Mouse (Mus musculus) Patski (cell line): ENCODE measurements around the gene Rdh1. TPM values are rescaled to one million over a fixed set of nuclear protein-coding genes. Genes with fewer than 3 reads are reported as not detected.

Source experiments
- ATAC-seq: fragments of 100-300 bp; one replicate; pipeline ENCODE4 v1.8.0; 2021
- CTCF ChIA-PET: fragments of 350-600 bp; sonication (Branson Sonifier 250); formaldehyde crosslinking; loops from one replicate; lab custom pipeline; 2022; ENCODE audit warnings: inconsistent platforms; lab: Charles Lee
- POLR2A ChIA-PET: fragments of 350-600 bp; sonication (Branson Sonifier 250); formaldehyde crosslinking; loops from one replicate; lab custom pipeline; 2022; ENCODE audit warnings: antibody characterized with exemption, inconsistent platforms; lab: Charles Lee
- DNase-seq: peaks from one replicate; pipeline ENCODE4 v3.0.0-alpha.2; 2011; ENCODE audit warnings: low read depth, low spot score
- H3K27me3 ChIP-seq: fragments of 371-371 bp; one replicate; pipeline ENCODE4 v1.5.1; 2021
- CTCF ChIP-seq: fragments of 100-300 bp; IDR thresholded peaks from one replicate; pipeline ENCODE4 v1.5.1; 2021
- in situ Hi-C: fragments of 300-500 bp; cut with MboI; formaldehyde crosslinking; loops from 3 replicates; pipeline ENCODE4 v1.11.1; 2018; ENCODE audit warnings: low pct_unique_long_range_greater_than_20kb, mixed read lengths
- polyA plus RNA-seq: library from polyadenylated mRNA; unstranded; gene quantifications from one replicate; pipeline ENCODE4 v1.2.3, GENCODE M21; 2021

The Rdh1 gene
- polyA plus RNA-seq, 1 experiment from 2014 or later = 0.05 TPM

DNA sequence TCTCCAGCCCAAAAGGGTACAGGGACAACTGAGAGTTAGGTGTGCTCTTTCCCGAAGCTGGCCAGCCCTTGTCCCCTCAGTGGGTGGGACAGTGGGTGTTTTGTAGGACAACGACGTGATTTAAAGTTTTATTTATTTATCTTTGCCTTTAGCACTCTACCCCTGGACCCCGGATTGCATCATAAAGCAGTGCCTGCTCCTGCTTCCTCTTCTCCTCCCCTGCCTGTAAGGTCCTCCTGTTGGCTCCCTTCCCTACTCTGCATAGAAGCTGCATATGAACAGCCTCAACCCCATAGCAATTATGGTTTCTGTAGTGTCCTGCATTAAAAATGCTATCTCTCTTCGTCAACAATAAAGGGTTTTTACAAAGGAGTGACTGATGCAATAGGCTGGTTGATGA is 28.1 kb upstream of the Rdh1 start:
- ChIA-PET POLR2A (no interaction called here), CTCF (no interaction called here)
- no peak for DNase-seq
- ATAC-seq = no peak
- TF ChIP-seq CTCF = no peak
- peaks cover 21% of the 10 kb centered on the region for H3K27me3 ChIP-seq
- in situ Hi-C loops = loop anchor here (10.0 kb wide), 1 partner anchor 273 kb away; the partner anchor contains the start of gene Hsd17b6

DNA sequence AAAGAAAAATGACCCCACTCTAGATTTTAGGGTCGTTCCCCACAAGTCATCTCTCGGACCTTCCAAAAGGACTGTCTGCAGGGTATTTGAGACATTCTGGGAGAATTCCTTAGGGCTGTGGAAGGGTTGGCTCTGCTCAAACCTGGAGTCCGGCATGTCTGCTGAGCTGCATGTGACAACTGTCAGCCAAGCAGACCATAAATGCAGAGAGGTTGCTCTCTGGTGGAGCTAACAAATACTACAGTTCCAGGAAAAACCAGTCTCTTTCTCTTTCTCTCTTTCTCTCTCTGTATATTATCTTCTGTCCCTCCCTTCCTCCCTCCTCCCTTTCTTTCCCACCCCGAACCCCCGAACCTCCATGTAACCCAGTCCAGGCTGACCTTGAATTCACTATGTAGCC is 25.1 kb upstream of the Rdh1 start:
- ATAC-seq (no peak), DNase-seq (no peak)
- in situ Hi-C loops = loop anchor here (10.0 kb wide), 1 partner anchor 270 kb away; the partner anchor contains the start of gene Hsd17b6
- no peak for TF ChIP-seq CTCF
- POLR2A ChIA-PET = interaction anchor here (0.6 kb wide), 1 partner anchor 29 kb away, joined by 5 read pairs; the partner anchor contains the start of gene Myo1a
- H3K27me3 ChIP-seq = peaks cover 5% of the 10 kb centered on the region
- CTCF ChIA-PET = interaction anchor here (0.9 to 1.5 kb wide), 2 partner anchors 11 to 14 kb away, joined by 3 to 5 read pairs; no protein-coding TSS in a partner anchor

DNA sequence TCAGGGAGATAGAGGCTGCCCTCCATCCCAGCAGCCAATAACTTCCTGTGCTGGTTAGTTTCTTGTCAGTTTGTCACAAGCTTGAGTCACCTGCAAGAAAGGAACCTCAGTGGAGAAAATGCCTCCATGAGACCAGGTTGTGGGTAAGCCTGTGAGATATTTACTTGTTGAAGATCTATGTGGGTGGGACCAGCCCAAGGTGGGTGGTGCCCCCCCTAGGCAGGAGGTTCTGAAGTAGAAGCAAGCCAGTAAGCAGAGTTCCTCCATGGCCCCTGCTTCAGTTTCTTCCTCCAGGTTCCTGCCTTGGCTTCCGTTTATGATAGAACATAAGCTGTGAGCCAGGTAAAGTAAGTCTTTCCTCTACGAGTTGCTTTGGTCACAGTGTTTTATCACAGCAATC is 23.3 kb upstream of the Rdh1 start:
- ChIA-PET CTCF (interaction anchor here (0.7 to 1.4 kb wide), 3 partner anchors 165 to 220 kb away, joined by 3 to 4 read pairs (median 3); no protein-coding TSS in a partner anchor), POLR2A (no interaction called here)
- no peaks in the 10 kb centered on the region for H3K27me3 ChIP-seq
- ATAC-seq (no peak), DNase-seq (no peak)
- in situ Hi-C loops = loop anchor here (5.0 to 10.0 kb wide), 3 partner anchors 49 to 269 kb away; partner anchors contain the start of genes Hsd17b6 and Stat6
- TF ChIP-seq CTCF = no peak

DNA sequence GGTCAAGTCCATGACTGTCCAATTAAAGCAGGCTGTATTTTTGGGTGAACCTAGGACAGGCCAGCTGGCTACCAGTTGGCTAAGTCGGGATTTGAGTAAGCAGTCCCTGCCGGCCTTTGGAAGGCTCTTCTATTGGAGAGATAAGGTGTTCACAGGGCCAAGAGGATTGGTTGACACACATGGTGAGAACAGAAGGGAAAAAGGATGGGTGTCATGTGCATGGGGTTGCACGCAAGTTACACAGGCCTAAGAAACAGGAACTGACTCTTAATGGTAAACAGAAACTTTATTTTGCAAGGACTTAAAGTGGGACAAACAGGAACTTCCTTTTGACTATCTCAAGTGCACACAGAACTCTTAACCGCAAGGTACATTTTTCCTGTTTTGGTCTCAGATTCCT is 22.6 kb upstream of the Rdh1 start:
- in situ Hi-C loops = loop anchor here (5.0 to 10.0 kb wide), 3 partner anchors 50 to 268 kb away; partner anchors contain the start of genes Hsd17b6 and Stat6
- H3K27me3 ChIP-seq = no peaks in the 10 kb centered on the region
- DNase-seq (no peak), ATAC-seq (no peak)
- CTCF ChIA-PET = interaction anchor here (1.0 to 2.6 kb wide), 2 partner anchors 199 kb away, joined by 3 to 19 read pairs; no protein-coding TSS in a partner anchor
- POLR2A ChIA-PET = interaction anchor here (0.5 kb wide), 1 partner anchor 270 kb away, joined by 6 read pairs; no protein-coding TSS in a partner anchor
- TF ChIP-seq CTCF = no peak

- CTCF ChIA-PET = interaction anchor here (1.1 to 2.6 kb wide), 2 partner anchors 31 to 198 kb away, joined by 3 to 19 read pairs; no protein-coding TSS in a partner anchor
- DNase-seq (no peak), ATAC-seq (no peak)
- POLR2A ChIA-PET = interaction anchor here (0.5 kb wide), 1 partner anchor 12 kb away, joined by 5 read pairs; no protein-coding TSS in a partner anchor
- no peak for TF ChIP-seq CTCF
- H3K27me3 ChIP-seq = no peaks in the 10 kb centered on the region
- in situ Hi-C loops = loop anchor here (5.0 to 10.0 kb wide), 3 partner anchors 50 to 267 kb away; partner anchors contain the start of genes Hsd17b6 and Stat6
These were observed 22.0 kb upstream of the Rdh1 start for GRCm38 (mm10) chr10:127737552-127737951.

DNA sequence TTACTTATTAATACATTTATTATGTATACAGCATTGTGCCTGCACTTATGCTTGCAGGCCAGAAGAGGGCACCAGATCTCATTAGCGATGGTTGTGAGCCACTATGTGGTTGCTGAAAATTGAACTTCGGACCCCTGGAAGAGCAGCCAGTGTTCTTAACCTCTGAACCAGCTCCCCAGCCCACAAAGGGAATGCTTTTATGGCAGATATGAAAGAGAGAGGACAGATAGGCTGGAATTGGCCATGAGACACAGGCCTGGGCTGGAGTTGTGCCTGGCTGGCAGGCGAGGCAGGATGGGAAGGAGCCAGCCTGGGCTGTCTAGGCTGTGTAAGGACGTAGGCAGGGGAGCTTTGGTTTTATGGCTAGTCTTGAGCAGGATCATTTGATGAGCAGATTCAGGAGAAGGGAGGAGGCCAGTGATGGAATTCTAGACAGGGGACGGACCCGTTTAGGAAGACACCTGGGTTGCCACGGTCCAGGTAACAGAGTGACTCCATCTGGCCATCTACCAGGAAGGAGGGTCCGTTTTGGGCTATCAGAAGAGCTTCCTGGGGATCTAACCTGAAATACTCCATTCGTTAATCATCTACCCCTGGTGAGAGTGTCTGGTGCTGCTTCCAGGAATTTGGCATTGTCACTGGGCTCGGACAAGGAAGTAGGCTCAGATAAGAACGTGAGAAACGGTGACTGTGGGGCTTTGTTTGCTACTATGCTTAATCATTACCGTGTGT is 21.2 kb upstream of the Rdh1 start:
- CTCF ChIA-PET = interaction anchor here (0.7 to 2.6 kb wide), 6 partner anchors 11 to 198 kb away, joined by 3 to 19 read pairs (median 3); no protein-coding TSS in a partner anchor
- in situ Hi-C loops = loop anchor here (5.0 to 10.0 kb wide), 3 partner anchors 51 to 266 kb away; partner anchors contain the start of genes Hsd17b6 and Stat6

DNA sequence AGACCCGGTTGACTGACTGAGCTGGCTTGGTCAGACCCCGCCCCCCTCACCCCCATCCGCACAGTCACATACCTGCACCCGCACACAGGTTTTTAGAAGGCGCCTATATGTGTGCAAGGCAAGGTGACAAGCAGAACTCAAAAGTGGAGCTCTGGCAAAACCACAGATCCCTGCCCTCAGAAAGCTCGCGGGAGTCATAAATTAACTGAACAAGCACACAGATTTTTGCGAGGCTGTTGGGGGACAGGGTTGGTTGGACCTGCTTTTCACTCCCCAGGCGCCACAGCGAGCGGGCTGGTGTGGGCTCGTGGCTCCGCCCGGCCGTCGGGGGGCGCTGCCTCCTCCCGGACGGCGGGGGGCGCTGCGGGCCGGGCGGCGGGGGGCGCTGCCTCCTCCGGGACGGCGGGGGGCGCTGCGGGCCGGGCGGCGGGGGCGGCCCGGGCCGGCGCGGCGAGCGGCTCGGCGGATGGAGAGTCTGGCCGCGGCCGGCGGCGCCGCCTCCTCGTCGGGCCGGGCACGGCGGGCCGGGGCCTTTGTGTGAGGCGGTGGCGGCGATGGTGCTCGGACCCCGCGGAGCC is 20.3 kb upstream of the Rdh1 start, which contains the start of gene Zbtb39:
Zbtb39 (plus strand) TSS at position 456 of the 578 bp plus-strand sequence.
- ChIA-PET POLR2A (interaction anchor here (0.6 kb wide), 2 partner anchors 97 to 258 kb away, joined by 3 to 14 read pairs; no protein-coding TSS in a partner anchor), CTCF (interaction anchor here (0.7 to 2.6 kb wide), 5 partner anchors 12 to 197 kb away, joined by 3 to 19 read pairs (median 3); no protein-coding TSS in a partner anchor)
- in situ Hi-C loops = loop anchor here (5.0 to 10.0 kb wide), 3 partner anchors 52 to 266 kb away; partner anchors contain the start of genes Hsd17b6 and Stat6
- H3K27me3 ChIP-seq = no peaks in the 10 kb centered on the region
- DNase-seq = no peak
- peak; percentile 83 for ATAC-seq
- TF ChIP-seq CTCF = no peak

More for the DNA sequence above, 21.2 kb upstream of the Rdh1 start:
- no peak for TF ChIP-seq CTCF
- H3K27me3 ChIP-seq = no peaks in the 10 kb centered on the region
- no peak for ATAC-seq
- POLR2A ChIA-PET = interaction anchor here (0.6 to 1.0 kb wide), 2 partner anchors 96 to 116 kb away, joined by 3 read pairs; no protein-coding TSS in a partner anchor
- no peak for DNase-seq

GRCm38 (mm10) chr10:127739661-127740161 is 19.8 kb upstream of the Rdh1 start:
- in situ Hi-C loops = loop anchor here (5.0 to 10.0 kb wide), 4 partner anchors 52 to 265 kb away; partner anchors contain the start of genes Hsd17b6 and Stat6
- TF ChIP-seq CTCF = no peak
- DNase-seq (no peak), ATAC-seq (peak; percentile 29)
- ChIA-PET POLR2A (interaction anchor here (0.6 kb wide), 1 partner anchor 257 kb away, joined by 14 read pairs; no protein-coding TSS in a partner anchor), CTCF (interaction anchor here (1.1 to 2.6 kb wide), 3 partner anchors 13 to 198 kb away, joined by 3 to 19 read pairs (median 8); no protein-coding TSS in a partner anchor)
- no peaks in the 10 kb centered on the region for H3K27me3 ChIP-seq

DNA sequence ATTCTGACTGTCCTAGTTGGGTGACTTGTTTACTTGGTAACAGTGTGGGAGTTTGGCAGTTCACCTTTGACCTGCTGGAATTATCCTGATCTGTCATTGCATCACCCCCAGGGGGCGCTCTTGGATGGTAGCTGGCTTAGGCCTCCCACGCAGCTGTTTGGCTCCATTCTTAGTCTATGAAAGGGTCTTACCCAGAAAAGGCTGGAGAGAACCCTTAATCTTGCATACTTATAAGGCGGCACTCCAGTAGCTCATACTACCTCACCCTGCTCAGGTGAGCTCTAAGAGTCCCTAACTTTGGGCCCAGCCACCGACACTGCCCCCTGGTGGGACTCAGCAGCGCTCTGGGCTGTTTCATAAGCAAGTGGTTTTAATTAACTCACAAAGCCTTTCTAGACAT is 14.9 kb upstream of the Rdh1 start:
- POLR2A ChIA-PET = no interaction called here
- in situ Hi-C loops = loop anchor here (5.0 kb wide), 1 partner anchor 193 kb away; no protein-coding TSS in a partner anchor
- ATAC-seq (peak; percentile 42), DNase-seq (no peak)
- no peak for TF ChIP-seq CTCF
- no peaks in the 10 kb centered on the region for H3K27me3 ChIP-seq
- CTCF ChIA-PET = interaction anchor here (0.6 to 0.9 kb wide), 3 partner anchors 11 to 242 kb away, joined by 3 read pairs; no protein-coding TSS in a partner anchor
